Mouse (Mus musculus): ENCODE measurements at regions not wholly inside any gene's neighbourhood (a gene's known extent, or its start where the extent isn't known, plus 50 kb on each side); places are given as distances from the start of the nearest gene placed in this dataset.

DNA sequence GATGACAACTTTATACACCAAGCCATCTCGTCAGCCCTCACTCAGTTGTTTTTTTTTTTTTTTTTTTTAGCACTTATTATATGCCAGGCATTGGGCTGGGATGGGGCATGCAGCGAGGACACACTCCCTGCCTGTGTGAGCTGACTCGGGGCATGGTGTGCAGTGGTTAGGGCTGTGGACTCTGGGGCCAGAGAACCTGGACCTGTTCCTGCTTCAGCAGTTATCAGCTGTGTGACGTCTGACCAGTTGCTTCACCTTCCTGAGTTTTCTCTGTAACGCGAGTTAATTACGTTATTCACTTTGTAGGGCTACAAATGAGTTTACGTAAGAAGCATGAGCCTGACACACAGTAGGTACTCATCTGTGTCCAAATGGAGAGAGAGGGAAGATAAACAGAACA, 77.7 kb upstream of the Tmem189 start:
- no peak for DNase-seq (ENCODE audit: extremely low read depth)
- H3K9ac ChIP-seq (ENCODE audit: insufficient read depth, low read depth), result no peak overlapping the region
- H3K4me2 ChIP-seq (ENCODE audit: insufficient read depth, low read depth, poor library complexity, severe bottlenecking), result no peak overlapping the region
- H3K79me2 ChIP-seq (replicated peaks; ENCODE audit: control insufficient read depth, extremely low read depth, insufficient read depth, poor library complexity, severe bottlenecking), result no peaks in the 10 kb centered on the region
- H3K27me3 ChIP-seq (replicated peaks), result peaks cover 93% of the 10 kb centered on the region
- TF ChIP-seq CTCF (conservative IDR thresholded peaks at IDR 0.05 in 1 of 2, IDR thresholded peaks at IDR 0.05 in 1 of 2; ENCODE audit: low read depth in 2 of 2, low read length in 2 of 2) (no peak), GABPA (IDR thresholded peaks at IDR 0.05; ENCODE audit: insufficient replicate concordance, low read depth, low read length) (no peak), PAX5 (IDR thresholded peaks at IDR 0.05; ENCODE audit: low read length) (no peak), EP300 (IDR thresholded peaks at IDR 0.05; ENCODE audit: low read length) (no peak), JUN (IDR thresholded peaks at IDR 0.05; ENCODE audit: insufficient read depth, low read depth, low read length) (no peak), ZNF384 (IDR thresholded peaks at IDR 0.05; ENCODE audit: low read depth, low read length) (no peak), POLR2A (IDR thresholded peaks at IDR 0.05; ENCODE audit: low read depth, low read length) (no peak), IRF4 (IDR thresholded peaks at IDR 0.05; ENCODE audit: low read depth, low read length) (no peak), ZKSCAN1 (IDR thresholded peaks at IDR 0.05; ENCODE audit: borderline replicate concordance, low read depth, low read length) (no peak), SIN3A (IDR thresholded peaks at IDR 0.05; ENCODE audit: low read length) (no peak), USF1 (IDR thresholded peaks at IDR 0.05; ENCODE audit: low read depth, low read length) (no peak), RCOR1 (conservative IDR thresholded peaks at IDR 0.05; ENCODE audit: low read depth, low read length) (no peak), CHD2 (IDR thresholded peaks at IDR 0.05; ENCODE audit: low read length) (no peak), TCF12 (IDR thresholded peaks at IDR 0.05; ENCODE audit: low read depth, low read length) (no peak)
- no peak overlapping the region for H3K27ac ChIP-seq (ENCODE audit: insufficient read depth, low read depth)
- no peaks in the 10 kb centered on the region for H3K4me1 ChIP-seq (ENCODE audit: control insufficient read depth in 1 of 2, insufficient read depth in 2 of 2)
- dilution Hi-C loops (cut with MboI; ENCODE audit: extremely low pct_ligation_motif_present, extremely low pct_unique_long_range_greater_than_20kb, low sequenced_read_pairs), result no loop called here
- H3K4me3 ChIP-seq (replicated peaks in 1 of 3; ENCODE audit: low read depth in 2 of 3, low read length in 2 of 3, poor library complexity in 1 of 3), result no peak overlapping the region
- H3K36me3 ChIP-seq (replicated peaks in 1 of 2; ENCODE audit: control insufficient read depth in 1 of 2, insufficient read depth in 1 of 2, low read length in 1 of 2), result no peaks in the 10 kb centered on the region
- H3K9me3 ChIP-seq (replicated peaks; ENCODE audit: low read length), result peaks cover 3% of the 10 kb centered on the region
- in situ Hi-C loops (cut with MboI; ENCODE audit: low pct_ligation_motif_present, low pct_unique_long_range_greater_than_20kb, low sequenced_read_pairs), result no loop called here

DNA sequence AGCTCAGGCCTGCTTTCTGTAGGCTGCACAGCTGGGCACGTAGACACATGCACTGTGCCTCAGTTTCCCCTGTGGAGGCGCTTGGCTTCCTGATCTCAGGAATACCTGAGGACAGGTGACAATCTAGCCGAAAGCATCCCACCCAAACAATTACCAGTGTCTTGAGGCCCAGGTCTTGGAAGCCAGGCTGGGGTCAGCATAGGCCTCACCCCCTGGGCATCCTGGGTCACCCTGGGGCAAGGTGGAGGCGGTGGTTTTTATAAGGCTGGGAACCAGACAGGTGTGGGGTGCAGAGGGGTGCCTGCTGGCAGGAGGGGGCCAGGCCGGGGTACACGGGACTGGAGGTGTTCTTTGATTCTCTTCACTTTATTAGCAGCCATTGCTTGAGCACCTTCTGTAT, 76.2 kb upstream of the Tmem189 start:
- no peak overlapping the region for H3K4me3 ChIP-seq (replicated peaks in 1 of 3; ENCODE audit: low read depth in 2 of 3, low read length in 2 of 3, poor library complexity in 1 of 3)
- H3K79me2 ChIP-seq (replicated peaks; ENCODE audit: control insufficient read depth, extremely low read depth, insufficient read depth, poor library complexity, severe bottlenecking), result no peaks in the 10 kb centered on the region
- H3K36me3 ChIP-seq (replicated peaks in 1 of 2; ENCODE audit: control insufficient read depth in 1 of 2, insufficient read depth in 1 of 2, low read length in 1 of 2), result no peaks in the 10 kb centered on the region
- dilution Hi-C loops (cut with MboI; ENCODE audit: extremely low pct_ligation_motif_present, extremely low pct_unique_long_range_greater_than_20kb, low sequenced_read_pairs), result no loop called here
- H3K9me3 ChIP-seq (replicated peaks; ENCODE audit: low read length), result peaks cover 3% of the 10 kb centered on the region
- DNase-seq (ENCODE audit: extremely low read depth), result no peak
- no peak overlapping the region for H3K4me2 ChIP-seq (ENCODE audit: insufficient read depth, low read depth, poor library complexity, severe bottlenecking)
- TF ChIP-seq ZC3H11A (IDR thresholded peaks at IDR 0.05; ENCODE audit: low read depth, low read length), result no peak
- no peak for TF ChIP-seq ZMIZ1 (IDR thresholded peaks at IDR 0.05; ENCODE audit: low read depth, low read length)
- no peak for TF ChIP-seq MYC (IDR thresholded peaks at IDR 0.05; ENCODE audit: low read depth, low read length)
- TF ChIP-seq MAFK (IDR thresholded peaks at IDR 0.05; ENCODE audit: insufficient replicate concordance, low read length), result no peak
- TF ChIP-seq JUND (conservative IDR thresholded peaks at IDR 0.05; ENCODE audit: low read depth, low read length), result no peak
- no peaks in the 10 kb centered on the region for H3K4me1 ChIP-seq (ENCODE audit: control insufficient read depth in 1 of 2, insufficient read depth in 2 of 2)
- no peak overlapping the region for H3K9ac ChIP-seq (ENCODE audit: insufficient read depth, low read depth)
- in situ Hi-C loops (cut with MboI; ENCODE audit: low pct_ligation_motif_present, low pct_unique_long_range_greater_than_20kb, low sequenced_read_pairs), result no loop called here
- H3K27ac ChIP-seq (ENCODE audit: insufficient read depth, low read depth), result no peak overlapping the region
- peaks cover 93% of the 10 kb centered on the region for H3K27me3 ChIP-seq (replicated peaks)
